Mouse (Mus musculus) kidney, postnatal 4 days (tissue): ENCODE results near the gene Tatdn3.

Experiments
- DNase-seq, 2 experiments: peaks; one replicate each; pipeline ENCODE4 v3.0.0; 2021; ENCODE audit warnings: mixed read lengths in 2 of 2

Gene Tatdn3

DNA sequence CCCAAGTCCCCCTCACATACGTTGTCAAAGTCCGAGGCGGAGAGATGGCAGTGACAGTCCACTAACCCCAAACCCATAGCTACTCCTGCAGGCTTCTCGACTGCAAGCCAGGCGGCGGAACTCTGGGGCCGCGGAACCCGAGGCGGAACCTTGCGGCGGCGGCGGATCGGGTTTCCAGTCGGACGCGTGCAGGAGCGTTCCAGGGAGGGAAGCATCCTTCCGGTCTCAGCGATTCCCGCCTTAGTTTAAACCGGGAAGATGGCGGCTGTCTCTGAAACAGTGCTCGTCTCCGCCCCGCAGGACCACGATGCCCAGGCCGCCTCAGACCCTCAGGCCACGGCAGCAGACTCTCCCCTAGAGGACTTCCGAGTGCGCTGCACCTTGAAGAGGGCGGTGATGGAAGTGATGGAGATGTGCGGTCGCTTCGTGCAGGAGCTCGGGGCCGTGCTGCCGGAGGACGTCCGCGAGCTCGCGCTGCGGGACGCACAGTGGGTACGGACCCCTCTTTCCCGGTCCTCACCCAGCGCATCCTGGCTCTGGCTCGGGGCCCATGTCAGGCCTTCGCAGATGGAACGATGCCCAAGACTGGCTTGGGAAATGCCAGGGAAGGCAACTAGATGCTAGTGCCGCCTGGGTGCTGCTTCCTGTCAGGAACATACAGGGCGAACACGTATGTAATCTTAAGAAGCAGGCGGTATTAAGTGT, at the start of gene Tatdn3, which contains the start of gene Nsl1:
Gene Tatdn3 (minus strand): TSS at position 152 of the 705 bp plus-strand sequence.
Gene Nsl1 (plus strand): TSS at position 232 of the 705 bp plus-strand sequence.
- DNase-seq, result peak; percentile 93 to 94

DNA sequence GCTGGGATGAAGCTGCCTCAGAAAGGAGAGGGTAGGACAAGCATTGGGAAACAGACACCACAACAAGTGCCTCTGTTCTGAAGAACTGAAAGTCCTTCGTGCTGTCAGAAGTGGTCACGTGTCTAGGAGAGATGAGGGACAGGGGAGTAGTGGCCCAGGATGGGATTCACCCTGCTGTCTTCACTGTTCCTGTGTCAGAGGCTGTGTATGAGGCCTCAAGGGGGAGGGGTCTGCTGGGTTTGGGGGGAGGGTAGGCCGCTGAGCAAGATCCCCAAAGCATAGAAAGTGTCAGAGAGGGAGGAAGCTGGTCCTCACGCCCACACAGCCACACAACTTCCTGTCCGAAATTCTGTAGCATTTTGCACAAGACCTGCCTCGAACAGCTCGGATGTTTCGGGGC, 48.4 kb upstream of the Tatdn3 start:
- peak in 1 of 2 experiments; percentile 52 for DNase-seq

GRCm38 (mm10) chr1:191109907-191110306, 47.2 kb upstream of the Tatdn3 start:
- DNase-seq, result no peak

DNA sequence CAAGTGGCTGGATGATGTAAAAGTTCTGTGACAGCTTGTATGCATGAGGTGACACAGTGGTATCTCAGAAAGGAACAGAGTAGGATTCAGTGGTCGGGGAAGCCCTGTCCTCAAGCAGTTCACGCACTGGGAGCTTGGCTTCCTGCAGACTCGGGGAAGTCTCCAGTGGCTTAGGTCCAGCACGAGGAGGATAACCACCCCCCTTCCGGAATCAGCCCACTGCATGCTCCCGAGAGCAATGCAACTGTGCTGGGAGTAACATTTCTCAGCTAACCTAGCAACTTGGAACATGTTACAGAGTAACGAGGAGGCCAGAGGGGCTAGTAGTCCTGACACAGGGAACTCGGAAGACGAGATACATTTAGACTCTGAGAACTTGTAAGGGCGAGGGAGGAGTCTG, 44.6 kb upstream of the Tatdn3 start:
- peak in 1 of 2 experiments; percentile 30 for DNase-seq

GRCm38 (mm10) chr1:191105246-191105645, 42.5 kb upstream of the Tatdn3 start:
- no peak for DNase-seq

- DNase-seq, result no peak
Measured at GRCm38 (mm10) chr1:191102730-191103370, 40.1 kb upstream of the Tatdn3 start.

DNA sequence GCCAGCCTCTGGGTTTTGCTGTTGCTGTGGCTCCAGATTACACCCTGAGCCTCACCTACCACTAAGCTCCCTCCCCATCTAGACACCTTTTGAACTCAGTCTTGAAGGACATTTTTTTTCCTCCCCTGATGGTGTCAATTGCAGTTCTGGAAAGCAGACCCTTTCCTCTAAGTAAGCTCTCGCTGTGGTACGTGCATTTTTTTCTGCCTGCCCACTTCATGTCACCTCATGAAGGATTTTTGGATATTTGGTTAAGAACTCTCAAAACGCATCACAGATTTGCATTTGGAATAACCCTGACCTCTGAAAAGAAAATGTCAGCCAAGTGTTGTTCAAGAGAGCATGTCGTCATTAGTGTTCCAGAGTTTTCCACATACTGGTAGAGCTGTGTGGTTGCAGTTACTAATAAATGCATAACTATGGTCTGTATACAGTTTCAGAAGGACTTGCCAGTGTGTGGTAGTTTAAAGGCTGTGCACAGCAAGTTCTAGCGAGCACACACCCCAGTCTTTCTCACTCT, 37.1 kb upstream of the Tatdn3 start:
- no peak for DNase-seq

DNA sequence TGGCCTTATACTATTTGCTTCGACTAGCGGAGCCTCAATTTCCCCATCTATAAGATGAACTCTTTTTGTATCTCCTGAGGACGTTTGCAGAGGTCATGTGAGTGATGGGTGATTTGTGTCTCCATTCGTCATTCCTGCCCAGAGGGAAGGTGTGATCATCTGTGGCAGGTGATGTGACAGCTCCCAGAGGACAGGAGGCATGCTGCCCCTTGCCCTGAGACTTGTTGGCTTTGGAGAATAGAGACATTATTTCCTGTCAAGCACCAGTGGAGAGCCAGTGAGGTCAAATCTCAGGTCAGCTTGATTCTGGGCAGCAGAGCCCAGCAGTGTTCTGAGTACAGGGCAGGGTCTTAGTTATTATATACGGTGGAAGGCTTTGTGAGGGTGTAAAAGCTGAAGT, 36.4 kb upstream of the Tatdn3 start:
- no peak for DNase-seq

DNA sequence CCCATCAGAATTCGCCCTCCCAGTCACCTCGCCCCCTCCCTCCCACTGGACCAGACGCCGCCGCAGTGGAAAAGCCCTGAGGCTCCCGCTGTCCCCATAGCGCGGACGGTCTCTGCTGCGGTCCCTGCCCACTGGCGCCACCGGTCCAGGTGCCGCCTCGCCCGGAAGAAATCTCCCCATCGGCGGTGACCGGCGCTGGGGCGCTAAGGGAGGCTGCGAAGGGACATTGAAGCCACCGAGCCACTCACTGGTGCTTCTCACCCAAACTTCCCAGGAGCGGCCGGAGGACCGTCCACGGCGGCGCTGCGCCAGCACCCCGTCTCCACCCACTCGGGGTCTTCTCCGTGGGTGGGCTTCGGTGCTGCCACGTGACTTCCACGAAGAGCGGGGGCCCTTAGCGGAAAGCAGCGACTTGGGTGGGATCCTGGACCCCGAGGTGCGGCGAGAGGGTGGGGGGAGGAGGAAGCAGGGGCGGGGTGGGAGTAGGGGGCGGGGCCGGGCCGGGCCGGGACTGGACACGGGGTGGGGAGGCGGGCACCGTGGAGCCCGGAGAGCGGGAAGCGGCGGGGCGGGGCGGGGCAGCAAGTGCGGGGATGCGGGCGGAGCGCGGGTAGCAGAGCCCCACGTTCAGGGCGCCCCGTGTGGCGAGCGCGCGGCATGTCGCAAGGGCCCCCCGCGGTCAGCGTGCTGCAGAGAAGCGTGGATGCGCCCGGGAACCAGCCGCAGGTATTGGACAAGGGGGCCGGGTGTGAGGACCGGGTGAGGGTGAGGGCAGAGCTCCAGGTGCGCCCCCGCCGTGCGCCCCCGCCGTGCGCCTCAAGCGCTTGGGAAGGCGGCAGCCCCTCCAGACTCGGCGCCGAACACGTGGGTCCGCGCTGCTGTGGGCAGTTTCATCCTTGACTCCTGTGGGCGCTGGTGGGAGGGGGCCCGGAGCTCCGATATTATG, 35.3 kb upstream of the Tatdn3 start, which contains the start of gene Batf3:
Gene Batf3 (plus strand): TSS at position 46 of the 946 bp plus-strand sequence.
- DNase-seq, result peak; percentile 74 to 82

DNA sequence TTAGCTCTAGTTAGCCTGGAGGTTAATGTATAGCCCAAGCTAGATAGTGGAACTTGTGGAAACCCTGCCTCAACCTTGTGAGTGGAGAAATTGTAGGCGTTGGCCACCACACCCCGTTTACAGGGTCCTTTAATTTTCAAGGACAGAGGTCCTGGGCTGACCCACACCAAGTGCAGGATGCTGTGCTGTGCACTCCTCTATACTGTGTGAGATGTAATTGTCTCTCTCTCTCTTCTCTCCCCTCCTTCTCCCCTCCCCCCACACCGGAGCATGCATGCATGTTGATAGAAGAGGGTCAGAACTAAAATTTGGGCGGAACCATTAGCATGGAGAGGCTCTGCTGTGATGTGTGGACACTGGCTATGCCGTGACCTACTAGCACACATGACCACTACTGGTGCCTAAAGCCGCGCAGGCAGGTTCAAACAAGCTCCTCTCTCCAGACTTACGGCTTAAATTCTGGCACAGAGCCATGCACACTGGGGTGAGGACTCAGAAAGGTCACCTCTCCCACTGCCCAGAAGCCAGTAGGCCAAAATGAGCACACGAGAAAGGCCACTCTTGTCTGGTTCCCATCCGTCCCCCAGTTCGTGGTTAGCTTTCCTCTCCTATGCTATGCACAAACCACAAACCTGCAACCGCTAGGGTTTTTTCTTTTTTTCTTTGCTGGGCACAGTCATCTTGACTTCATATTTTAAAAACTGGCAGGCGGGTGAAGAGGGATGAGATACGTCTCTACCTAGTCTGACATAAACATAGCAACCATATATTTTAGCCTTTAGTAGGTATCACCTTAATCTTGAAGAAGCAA, 34.3 kb upstream of the Tatdn3 start:
- DNase-seq, result no peak

- peak; percentile 47 to 49 for DNase-seq
Measured at GRCm38 (mm10) chr1:191095019-191095418, 32.3 kb upstream of the Tatdn3 start.

- DNase-seq, result no peak
Measured at GRCm38 (mm10) chr1:191093578-191093977, 30.8 kb upstream of the Tatdn3 start.

DNA sequence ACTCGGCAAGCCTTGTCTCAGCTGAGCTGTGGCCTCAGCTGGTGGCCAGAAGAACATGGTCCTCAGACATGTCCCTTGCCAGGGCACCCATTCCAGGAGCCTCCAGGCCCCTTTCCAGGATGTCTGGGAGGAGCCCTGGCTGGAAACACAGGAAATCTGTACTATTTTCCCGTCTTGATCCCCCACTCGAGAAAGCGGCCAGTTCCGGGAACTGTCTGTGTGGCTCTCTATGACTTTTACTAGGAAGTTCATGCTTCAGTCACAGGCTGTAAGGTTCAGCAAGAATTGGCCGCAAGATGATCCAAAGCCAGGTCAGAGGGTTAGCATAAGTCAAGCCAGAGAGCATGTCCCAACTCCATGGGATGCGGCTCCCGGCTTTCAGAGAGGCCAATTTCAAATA, 29.3 kb upstream of the Tatdn3 start:
- DNase-seq, result peak in 1 of 2 experiments; percentile 27

GRCm38 (mm10) chr1:191089355-191089754, 26.6 kb upstream of the Tatdn3 start:
- DNase-seq, result no peak

DNA sequence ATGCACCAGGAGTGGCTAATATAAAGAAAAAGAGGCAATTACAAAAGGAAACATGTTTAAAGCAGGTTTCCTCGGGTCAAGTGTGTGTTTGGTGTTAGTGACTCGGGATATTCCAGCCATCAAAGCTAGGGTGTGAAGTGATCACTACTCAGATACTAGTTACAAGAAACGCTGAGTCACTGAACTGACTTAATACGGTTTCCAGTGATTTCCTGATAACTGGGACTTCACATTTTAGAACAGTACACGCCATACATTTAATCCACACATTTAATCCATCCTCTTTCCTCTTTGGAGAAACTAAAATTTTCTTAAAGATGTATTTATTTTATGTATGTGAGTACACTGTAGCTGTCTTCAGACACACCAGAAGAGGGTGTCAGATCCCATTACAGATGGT, 25.2 kb upstream of the Tatdn3 start:
- no peak for DNase-seq

DNA sequence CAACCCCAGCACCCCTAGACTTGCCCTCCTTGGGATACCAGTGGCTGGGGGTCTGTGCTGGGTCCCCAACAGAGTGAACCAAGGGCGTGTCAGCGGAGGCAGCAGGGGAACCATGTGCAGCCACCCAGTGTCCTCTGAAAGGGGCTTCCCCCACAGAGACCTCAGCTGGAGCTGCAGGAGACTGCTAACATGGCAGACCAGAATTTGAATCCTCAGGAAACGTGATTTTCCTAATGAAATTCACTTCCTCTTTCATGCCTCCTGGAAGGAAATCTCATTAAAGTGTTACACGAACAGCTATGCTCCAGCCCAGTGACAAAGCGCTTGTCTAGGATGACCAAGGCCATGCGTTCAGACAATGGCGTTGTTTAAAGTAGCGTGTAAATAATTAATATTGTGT, 24.2 kb upstream of the Tatdn3 start:
- DNase-seq, result no peak

DNA sequence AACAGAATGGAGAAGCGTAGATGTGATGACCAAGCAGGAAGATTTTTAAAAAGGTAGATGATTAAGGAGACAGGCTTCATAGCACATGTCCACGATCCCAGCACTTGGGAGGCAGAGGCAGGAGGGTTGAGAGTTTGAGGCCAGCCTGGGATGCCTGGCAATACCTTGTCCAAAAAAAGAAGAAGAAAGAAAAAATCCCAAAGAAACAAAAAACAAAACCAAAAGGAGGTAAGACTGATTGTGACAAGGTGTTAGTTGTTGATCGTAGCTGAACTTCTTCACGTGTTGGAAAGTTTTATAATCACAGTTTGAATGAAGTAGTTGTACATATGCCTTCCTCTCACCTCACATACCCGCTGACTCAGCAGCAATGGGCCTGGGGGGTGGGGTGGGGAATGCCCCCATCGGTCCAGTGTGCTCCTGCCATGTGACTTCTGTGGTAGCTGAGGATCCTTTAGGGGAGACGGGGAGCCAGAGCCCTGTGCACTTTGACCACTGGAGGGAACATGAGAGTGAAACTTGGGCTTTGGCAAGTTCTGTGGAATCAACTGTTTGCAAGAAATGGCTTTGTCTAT, 23.7 kb upstream of the Tatdn3 start:
- no peak for DNase-seq

DNA sequence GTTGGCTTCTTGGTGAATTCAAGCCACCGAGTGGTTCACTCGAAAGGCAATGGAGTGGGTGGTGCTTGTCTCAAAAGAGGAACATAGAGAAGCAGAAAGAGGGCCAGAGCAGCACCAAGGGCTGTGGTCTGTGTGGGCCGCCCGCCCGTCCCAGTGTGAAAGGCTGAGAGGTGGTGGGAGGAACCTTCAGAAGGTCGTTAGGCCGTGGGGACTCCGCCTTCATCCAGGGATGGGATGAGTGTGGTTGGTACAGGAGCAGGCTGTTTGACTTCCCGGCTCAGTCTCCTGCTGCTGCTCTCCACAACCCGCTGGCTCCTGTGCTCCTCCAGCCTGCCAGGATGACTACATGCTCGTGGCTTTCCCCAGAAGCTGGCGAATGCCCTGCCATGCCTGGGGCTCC, 22.9 kb upstream of the Tatdn3 start:
- no peak for DNase-seq

DNA sequence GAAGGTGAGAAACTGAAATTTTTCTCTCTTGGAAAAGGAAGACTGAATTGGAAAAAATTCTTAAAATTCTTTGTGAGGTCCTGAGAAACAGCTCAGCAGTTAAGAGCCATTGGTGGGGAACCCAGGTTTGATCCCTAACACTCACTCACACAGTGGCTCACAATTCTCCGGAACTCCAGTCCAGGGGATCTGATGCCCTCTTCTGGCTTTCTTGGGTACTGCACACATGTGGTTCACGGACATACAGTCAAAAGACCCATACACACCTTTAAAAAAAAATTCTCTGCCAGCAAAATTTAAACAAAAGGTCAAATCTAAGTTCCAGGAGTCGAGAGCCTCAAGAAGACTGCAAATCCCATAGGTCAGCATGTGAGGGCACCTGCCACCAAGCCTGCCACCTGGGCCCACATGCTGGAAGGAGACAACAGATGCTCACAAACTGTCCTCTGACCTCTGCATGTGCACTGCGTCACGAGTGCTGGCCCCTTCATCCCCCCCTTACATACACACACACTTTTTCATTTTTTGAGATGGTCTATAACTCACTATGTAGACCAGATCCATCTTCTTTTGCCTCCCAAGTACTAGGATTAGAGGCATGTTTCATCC, 22.3 kb upstream of the Tatdn3 start:
- DNase-seq, result peak; percentile 80 to 82

GRCm38 (mm10) chr1:191083230-191083629, 20.5 kb upstream of the Tatdn3 start:
- DNase-seq, result no peak

DNA sequence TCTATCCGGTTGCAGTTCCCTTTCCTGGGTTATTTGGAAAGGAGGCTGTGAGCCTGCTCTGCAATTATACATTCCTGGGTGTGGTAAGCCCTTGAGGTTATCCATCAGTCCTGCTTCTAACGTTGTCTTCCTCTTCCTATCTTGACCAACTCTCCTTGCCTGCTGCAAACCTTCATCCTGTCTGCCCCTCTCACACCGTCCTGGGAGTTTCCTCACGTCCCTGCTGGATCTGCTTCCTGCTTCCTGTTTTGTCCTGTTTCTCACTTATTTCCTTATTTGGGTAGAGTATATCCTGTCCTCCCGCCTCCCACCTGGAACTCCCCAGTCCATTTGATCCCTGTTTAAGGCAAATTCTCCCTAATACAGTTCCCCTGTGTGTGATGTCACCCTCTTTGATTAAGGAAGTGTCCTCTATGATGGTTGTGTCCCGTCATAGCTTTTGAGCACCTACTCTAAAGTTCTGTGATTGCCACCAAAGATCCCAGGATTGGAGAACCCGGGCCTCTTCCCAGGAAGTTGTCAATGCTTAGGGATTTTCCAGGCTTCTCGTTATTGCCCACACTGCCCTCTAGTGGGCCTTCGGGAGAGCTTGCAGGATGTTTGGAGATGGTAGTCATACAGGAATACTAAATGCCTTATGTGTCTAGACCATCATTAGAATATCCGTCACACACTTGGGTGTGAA, 12.6 kb upstream of the Tatdn3 start:
- DNase-seq, result peak; percentile 74 to 81
